Mouse (Mus musculus): Measurements from ENCODE around the gene Tysnd1.

DNA sequence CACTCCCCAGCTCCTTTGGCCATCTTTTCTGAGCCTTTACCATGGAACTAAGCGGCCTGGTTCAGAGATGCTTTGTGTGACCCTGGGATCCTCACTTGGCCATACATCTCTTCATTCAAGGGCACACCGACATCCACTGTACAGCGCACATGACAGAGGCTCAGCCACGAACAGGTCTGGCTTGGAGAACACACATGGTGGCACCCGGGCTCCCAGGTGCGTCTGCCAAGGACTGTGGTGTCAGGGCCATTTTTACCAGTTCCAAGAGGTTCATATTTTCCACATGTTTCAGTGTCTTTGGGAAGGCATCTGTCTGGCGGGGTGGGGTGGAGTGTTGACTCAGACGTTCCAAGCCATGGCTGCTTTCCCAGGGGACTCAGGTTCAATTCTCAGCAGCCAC lies 47.0 kb downstream of the Tysnd1 start:
- TF ChIP-seq EP300 (IDR thresholded peaks at IDR 0.05) (no peak), CTCF (IDR thresholded peaks at IDR 0.05) (no peak)
